Comparison of ENCODE assay signal across 15 mouse cellular contexts in the genomic region with DNA sequence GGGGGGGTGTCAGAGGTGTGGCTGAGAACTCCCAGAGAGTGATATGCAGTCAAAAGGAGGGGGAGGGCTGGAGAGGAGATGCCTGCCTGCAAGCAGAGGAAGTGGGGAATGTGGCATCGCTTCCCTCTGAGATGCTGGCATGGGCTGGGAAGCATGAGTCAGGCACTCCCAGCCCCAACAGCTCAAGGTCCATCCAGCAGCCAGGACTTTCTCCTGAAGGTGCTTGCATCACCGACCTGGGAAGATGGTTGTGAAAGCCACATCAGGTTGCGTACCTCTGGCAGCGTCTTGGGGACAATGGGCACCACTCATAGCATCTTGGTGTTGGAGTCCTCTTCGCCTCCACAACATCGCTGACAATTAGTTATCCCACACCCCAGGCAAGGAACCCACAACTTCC. TPM values are rescaled to one million over a fixed set of nuclear protein-coding genes. Genes with fewer than 3 reads are reported as not detected.
DNase-seq lines count a peak whose midpoint lies in the region; ATAC-seq and TF ChIP-seq lines count a peak whose summit lies in the region.
"Had no signal": no experiment of that assay in that cellular context is flagged by ENCODE, and none has a peak within 500 bp of the region (broad histone marks: within the 10 kb centered on the region; RNA-seq: fewer than 3 reads in every experiment).

No protein-coding gene starts in this region.

- H3K27me3 ChIP-seq in lung, embryonic 14.5 days (ENCODE audit: insufficient read depth, low read length): no peaks in the 10 kb centered on the region
- H3K27me3 ChIP-seq in intestine, embryonic 15.5 days (replicated peaks): peaks cover 9% of the 10 kb centered on the region; the same call in 1 of the 2 replicates

- H3K4me1 ChIP-seq in lung, embryonic 14.5 days (ENCODE audit: insufficient read depth): peaks cover 10% of the 10 kb centered on the region
- no peaks in the 10 kb centered on the region; the same call in 1 of the 2 replicates for H3K4me1 ChIP-seq in intestine, embryonic 15.5 days (replicated peaks)

- no peak for DNase-seq in lung, embryonic 14.5 days
- no peak for DNase-seq in lung, postnatal 25 days (ENCODE audit: low spot score)
- DNase-seq in adrenal gland, adult 8-10 months: peak; percentile 50
- no peak for DNase-seq in layer of hippocampus, postnatal 25 days (ENCODE audit: extremely low spot score in 1 of 2, low spot score in 1 of 2)
- no peak for DNase-seq in retina, postnatal 1 day
- no peak for DNase-seq in urinary bladder, postnatal 4 days (ENCODE audit: low spot score in 2 of 2)
- DNase-seq: thymus, postnatal 25 days had no signal

- 32% methylated on average over 6 of the region's 6 CpGs for WGBS in lung, embryonic 14.5 days
- 47% methylated on average over 6 of the region's 6 CpGs for WGBS in intestine, embryonic 15.5 days

- no peaks in the 10 kb centered on the region for H3K9me3 ChIP-seq in lung, embryonic 14.5 days (ENCODE audit: low read depth, low read length)
- no peaks in the 10 kb centered on the region for H3K9me3 ChIP-seq in intestine, embryonic 15.5 days
- H3K9me3 ChIP-seq: neural tube, embryonic 13.5 days had no signal

- no peaks in the 10 kb centered on the region for H3K36me3 ChIP-seq in lung, embryonic 14.5 days (ENCODE audit: insufficient read depth)
- no peaks in the 10 kb centered on the region for H3K36me3 ChIP-seq in intestine, embryonic 15.5 days
- H3K36me3 ChIP-seq: neural tube, embryonic 13.5 days had no signal

- H3K4me2 ChIP-seq in lung, embryonic 14.5 days: no peak overlapping the region; the same call in 1 of the 2 replicates
- H3K4me2 ChIP-seq in intestine, embryonic 15.5 days (replicated peaks): no peak overlapping the region

- no peak for ATAC-seq in lung, embryonic 14.5 days (ENCODE audit: insufficient read depth)
- peak; percentile 56 for ATAC-seq in intestine, embryonic 15.5 days
- ATAC-seq: activated CD4-positive, CD25-positive, alpha-beta regulatory T cell, adult 4 months; midbrain, embryonic 16.5 days had no signal

- no peak overlapping the region for H3K9ac ChIP-seq in lung, embryonic 14.5 days
- no peak overlapping the region for H3K9ac ChIP-seq in intestine, embryonic 15.5 days

- peak overlapping the region; percentile 30; the same call in 1 of the 2 replicates for H3K27ac ChIP-seq in lung, embryonic 14.5 days (ENCODE audit: low read depth)
- H3K27ac ChIP-seq in intestine, embryonic 15.5 days: no peak overlapping the region
- H3K27ac ChIP-seq: neural tube, embryonic 13.5 days had no signal

- no peak overlapping the region for H3K4me3 ChIP-seq in lung, embryonic 14.5 days (ENCODE audit: low read depth, low read length)
- no peak overlapping the region for H3K4me3 ChIP-seq in intestine, embryonic 15.5 days (replicated peaks)
- H3K4me3 ChIP-seq: neural tube, embryonic 13.5 days had no signal

- no peak for TF ChIP-seq CTCF in lung, embryonic 14.5 days (IDR thresholded peaks at IDR 0.05; ENCODE audit: low read depth)

RNA-seq across cellular contexts. Expression of a gene that starts 18.8 kb away (rescaled TPM):
- 9.2 and 9.4 TPM in 2 replicates for polyA plus RNA-seq in lung, embryonic 14.5 days (2014; fragmentation: Nextera tagmentation; extraction: Ambion mirVana)
- 1 to 10 TPM; 5.6 to 7.8 (median 6.7) TPM for total RNA-seq in adrenal gland, adult 8-10 months (2022)
- polyA plus RNA-seq in intestine, embryonic 15.5 days (2015; fragmentation: Nextera tagmentation; extraction: Ambion mirVana): 11.2 and 11.5 TPM in 2 replicates
- 1 to 10 TPM; 3.9 to 5.5 TPM for total RNA-seq in layer of hippocampus, postnatal 25 days (2021)

RNA-seq across cellular contexts. Expression of a gene that starts 27.0 kb away (rescaled TPM):
- polyA plus RNA-seq in lung, embryonic 14.5 days (2014; fragmentation: Nextera tagmentation; extraction: Ambion mirVana): not detected in 2 replicates
- total RNA-seq in adrenal gland, adult 8-10 months (2022): not detected
- not detected in 2 replicates for polyA plus RNA-seq in intestine, embryonic 15.5 days (2015; fragmentation: Nextera tagmentation; extraction: Ambion mirVana)
- total RNA-seq in layer of hippocampus, postnatal 25 days (2021): not detected
- total RNA-seq: layer of hippocampus, adult 18-20 months; left cerebral cortex, postnatal 25 days had no signal
- polyA plus RNA-seq: activated CD4-positive, CD25-positive, alpha-beta regulatory T cell, adult 4 months; liver, embryonic 16.5 days; midbrain, embryonic 16.5 days; neural tube, embryonic 13.5 days had no signal

RNA-seq across cellular contexts. Expression of a gene that starts 42.9 kb away (rescaled TPM):
- 0.55 and 0.74 TPM in 2 replicates for polyA plus RNA-seq in lung, embryonic 14.5 days (2014; fragmentation: Nextera tagmentation; extraction: Ambion mirVana)
- total RNA-seq in adrenal gland, adult 8-10 months (2022): under 1 TPM in 1 of 4 experiments, not detected in 3; 0.11 TPM
- 4.8 and 6.4 TPM in 2 replicates for polyA plus RNA-seq in intestine, embryonic 15.5 days (2015; fragmentation: Nextera tagmentation; extraction: Ambion mirVana)
- total RNA-seq in layer of hippocampus, postnatal 25 days (2021): not detected
- total RNA-seq: ES-E14; layer of hippocampus, adult 18-20 months; left cerebral cortex, postnatal 25 days had no signal
- polyA plus RNA-seq: midbrain, embryonic 16.5 days had no signal
